Mouse (Mus musculus) intestine, embryonic 15.5 days (tissue): ENCODE data around the gene Eps8l1. TPM values are rescaled to one million over a fixed set of nuclear protein-coding genes. Genes with fewer than 3 reads are reported as not detected.
A peak's percentile ranks its signal among the peaks of the same experiment; 100 is the strongest.

Experiments used
- ATAC-seq: fragments of 200-750 bp; cut with Nextera tagmentation; 2 replicates; pipeline ENCODE4 v1.8.0; 2017; ENCODE audit warnings: moderate TSS enrichment, moderate library complexity
- H3K27ac ChIP-seq: fragments of 300-500 bp; sonication (generic); 2 replicates; pipeline ENCODE4 v1.5.1; 2015; ENCODE audit warnings: mild to moderate bottlenecking, inconsistent platforms
- H3K27me3 ChIP-seq: fragments of 300-500 bp; sonication (generic); replicated peaks from 2 replicates; pipeline ENCODE4 v1.6.1; 2015; ENCODE audit warnings: inconsistent platforms
- H3K36me3 ChIP-seq: fragments of 300-500 bp; sonication (generic); 2 replicates; pipeline ENCODE4 v1.6.1; 2015; ENCODE audit warnings: inconsistent platforms
- H3K4me1 ChIP-seq: fragments of 300-500 bp; sonication (generic); replicated peaks from 2 replicates; pipeline ENCODE4 v1.6.1; 2015; ENCODE audit warnings: inconsistent platforms
- H3K4me2 ChIP-seq: fragments of 300-500 bp; sonication (generic); replicated peaks from 2 replicates; pipeline ENCODE4 v1.6.1; 2015; ENCODE audit warnings: mild to moderate bottlenecking, inconsistent platforms
- H3K4me3 ChIP-seq: fragments of 300-500 bp; sonication (generic); replicated peaks from 2 replicates; pipeline ENCODE4 v1.5.1; 2015; ENCODE audit warnings: inconsistent platforms
- H3K9ac ChIP-seq: fragments of 300-500 bp; sonication (generic); 2 replicates; pipeline ENCODE4 v1.6.1; 2015; ENCODE audit warnings: inconsistent platforms
- H3K9me3 ChIP-seq: fragments of 300-500 bp; sonication (generic); 2 replicates; pipeline ENCODE4 v1.6.1; 2016; ENCODE audit warnings: inconsistent platforms
- WGBS: fragments of 180-500 bp; shearing (Covaris S2); methylation state at CpG from one replicate; pipeline ENCODE4 v1.1.7; 2015; 5-methylcytosine and 5-hydroxymethylcytosine counted together
- polyA plus RNA-seq: library from polyadenylated mRNA; unstranded; fragments of >200 nt; fragmentation: Nextera tagmentation; extraction: Ambion mirVana; gene quantifications from 2 replicates; pipeline ENCODE4 v1.2.1, GENCODE M21; 2015

Gene Eps8l1
- polyA plus RNA-seq, 1 experiment from 2014 or later, result 3.4 TPM

GRCm38 (mm10) chr7:4447138-4447537, 13.3 kb upstream of the Eps8l1 start:
- H3K4me3 ChIP-seq, result no peak overlapping the region
- no peaks in the 10 kb centered on the region for H3K9me3 ChIP-seq
- 3% methylated on average over 1 of the region's 1 CpGs for WGBS
- ATAC-seq, result no peak
- no peak overlapping the region for H3K4me2 ChIP-seq
- H3K9ac ChIP-seq, result no peak overlapping the region
- no peaks in the 10 kb centered on the region for H3K27me3 ChIP-seq
- H3K36me3 ChIP-seq, result peaks cover 22% of the 10 kb centered on the region
- H3K4me1 ChIP-seq, result peaks cover 8% of the 10 kb centered on the region; the same call in 1 of the 2 replicates
- H3K27ac ChIP-seq, result no peak overlapping the region

DNA sequence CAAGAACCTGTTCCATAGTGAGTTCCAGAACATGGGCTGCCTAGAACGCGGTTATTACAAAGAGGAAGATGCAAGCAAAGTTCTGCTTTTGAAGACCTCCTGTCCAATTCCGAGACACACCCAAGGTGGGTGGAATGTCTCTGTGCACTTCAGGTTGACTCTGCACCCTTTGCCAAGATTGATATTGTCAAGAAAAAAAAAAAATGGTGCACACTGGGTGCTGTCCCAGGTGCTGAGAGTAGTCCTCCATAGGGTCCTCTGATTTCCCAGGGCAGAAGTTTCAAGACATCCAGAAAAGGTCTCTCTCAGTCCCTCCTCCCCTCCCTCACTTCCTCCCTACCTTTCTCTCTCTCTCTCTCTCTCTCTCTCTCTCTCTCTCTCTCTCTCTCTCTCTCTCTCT, 12.0 kb upstream of the Eps8l1 start:
- Histone ChIP-seq H3K4me2 (no peak overlapping the region), H3K27me3 (no peaks in the 10 kb centered on the region), H3K4me3 (no peak overlapping the region), H3K9ac (no peak overlapping the region), H3K27ac (no peak overlapping the region), H3K4me1 (peaks cover 8% of the 10 kb centered on the region; the same call in 1 of the 2 replicates), H3K9me3 (no peaks in the 10 kb centered on the region), H3K36me3 (peaks cover 9% of the 10 kb centered on the region; the same call in 1 of the 2 replicates)
- WGBS, result 86% methylated on average over 3 of the region's 3 CpGs
- ATAC-seq, result no peak

DNA sequence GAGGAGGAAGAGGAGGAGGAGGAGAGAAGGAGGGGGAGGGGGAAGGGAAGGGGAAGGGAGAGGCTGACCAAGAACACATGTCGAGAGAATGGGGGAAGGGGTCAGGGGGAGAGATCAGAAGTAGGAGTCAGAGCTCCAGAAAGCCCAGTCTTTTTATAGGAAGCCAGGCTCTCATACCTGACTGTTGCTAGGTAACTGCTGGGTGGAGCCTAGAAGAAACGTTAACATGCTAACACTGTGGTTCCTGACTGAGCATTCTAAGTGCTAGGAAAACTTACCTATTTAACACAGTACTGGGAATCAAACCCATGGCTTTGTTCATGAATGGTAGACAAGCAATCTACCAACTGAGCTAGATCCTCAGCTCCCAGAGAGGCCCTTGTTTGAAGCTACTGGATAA, 11.3 kb upstream of the Eps8l1 start:
- H3K27ac ChIP-seq, result no peak overlapping the region
- H3K4me1 ChIP-seq, result peaks cover 7% of the 10 kb centered on the region; the same call in 1 of the 2 replicates
- no peak overlapping the region for H3K4me3 ChIP-seq
- no peaks in the 10 kb centered on the region for H3K9me3 ChIP-seq
- H3K36me3 ChIP-seq, result peaks cover 1% of the 10 kb centered on the region; the same call in 1 of the 2 replicates
- H3K4me2 ChIP-seq, result no peak overlapping the region
- ATAC-seq, result no peak
- H3K9ac ChIP-seq, result no peak overlapping the region
- no peaks in the 10 kb centered on the region for H3K27me3 ChIP-seq
- WGBS, result 3% methylated on average over 2 of the region's 2 CpGs

- H3K27ac ChIP-seq, result peak overlapping the region; percentile 51
- H3K4me2 ChIP-seq, result no peak overlapping the region
- H3K9me3 ChIP-seq, result no peaks in the 10 kb centered on the region
- no peak overlapping the region for H3K9ac ChIP-seq
- no peaks in the 10 kb centered on the region for H3K27me3 ChIP-seq
- WGBS, result 23% methylated on average over 4 of the region's 4 CpGs
- no peaks in the 10 kb centered on the region for H3K36me3 ChIP-seq
- peak; percentile 91 for ATAC-seq
- no peaks in the 10 kb centered on the region for H3K4me1 ChIP-seq
- H3K4me3 ChIP-seq, result no peak overlapping the region
These were observed 7.8 kb upstream of the Eps8l1 start for GRCm38 (mm10) chr7:4452644-4453043.

- Histone ChIP-seq H3K27ac (no peak overlapping the region), H3K4me3 (no peak overlapping the region), H3K9ac (no peak overlapping the region)
These were observed 3.8 kb downstream of the Eps8l1 start for GRCm38 (mm10) chr7:4464194-4464824.

DNA sequence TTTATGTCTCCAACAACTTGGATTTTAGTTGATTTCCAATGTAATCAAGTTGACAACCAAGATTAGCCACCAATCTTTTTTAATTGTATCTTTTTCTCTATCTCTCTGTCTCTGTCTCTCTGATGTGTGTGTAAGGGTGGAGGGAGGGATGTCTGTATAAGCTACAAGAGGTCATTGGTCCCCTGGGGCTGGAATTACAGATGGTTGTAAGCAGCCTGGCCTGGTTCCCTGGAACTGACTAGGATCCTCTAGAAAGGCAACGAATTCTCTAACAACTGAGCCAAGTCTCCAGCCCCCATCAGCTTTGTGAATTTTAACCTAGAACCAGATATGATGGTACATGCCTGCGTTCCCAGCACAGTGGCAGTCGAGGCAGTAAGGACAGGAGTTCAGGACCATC, 7.3 kb downstream of the Eps8l1 start:
- peaks cover 14% of the 10 kb centered on the region; the same call in 1 of the 2 replicates for H3K27me3 ChIP-seq
- peaks cover 12% of the 10 kb centered on the region for H3K4me1 ChIP-seq
- no peak overlapping the region for H3K27ac ChIP-seq
- ATAC-seq, result no peak
- H3K9ac ChIP-seq, result no peak overlapping the region
- no peak overlapping the region for H3K4me2 ChIP-seq
- no peaks in the 10 kb centered on the region for H3K9me3 ChIP-seq
- WGBS, result 79% methylated on average over 3 of the region's 3 CpGs
- no peak overlapping the region for H3K4me3 ChIP-seq
- no peaks in the 10 kb centered on the region for H3K36me3 ChIP-seq

More at GRCm38 (mm10) chr7:4464194-4464824, 3.8 kb downstream of the Eps8l1 start:
- 9% methylated on average over 12 of the region's 12 CpGs for WGBS
- Histone ChIP-seq H3K4me1 (peaks cover 8% of the 10 kb centered on the region; the same call in 1 of the 2 replicates), H3K4me2 (peak overlapping the region; percentile 34), H3K27me3 (no peaks in the 10 kb centered on the region), H3K36me3 (no peaks in the 10 kb centered on the region), H3K9me3 (no peaks in the 10 kb centered on the region)
- peak; percentile 92 for ATAC-seq

DNA sequence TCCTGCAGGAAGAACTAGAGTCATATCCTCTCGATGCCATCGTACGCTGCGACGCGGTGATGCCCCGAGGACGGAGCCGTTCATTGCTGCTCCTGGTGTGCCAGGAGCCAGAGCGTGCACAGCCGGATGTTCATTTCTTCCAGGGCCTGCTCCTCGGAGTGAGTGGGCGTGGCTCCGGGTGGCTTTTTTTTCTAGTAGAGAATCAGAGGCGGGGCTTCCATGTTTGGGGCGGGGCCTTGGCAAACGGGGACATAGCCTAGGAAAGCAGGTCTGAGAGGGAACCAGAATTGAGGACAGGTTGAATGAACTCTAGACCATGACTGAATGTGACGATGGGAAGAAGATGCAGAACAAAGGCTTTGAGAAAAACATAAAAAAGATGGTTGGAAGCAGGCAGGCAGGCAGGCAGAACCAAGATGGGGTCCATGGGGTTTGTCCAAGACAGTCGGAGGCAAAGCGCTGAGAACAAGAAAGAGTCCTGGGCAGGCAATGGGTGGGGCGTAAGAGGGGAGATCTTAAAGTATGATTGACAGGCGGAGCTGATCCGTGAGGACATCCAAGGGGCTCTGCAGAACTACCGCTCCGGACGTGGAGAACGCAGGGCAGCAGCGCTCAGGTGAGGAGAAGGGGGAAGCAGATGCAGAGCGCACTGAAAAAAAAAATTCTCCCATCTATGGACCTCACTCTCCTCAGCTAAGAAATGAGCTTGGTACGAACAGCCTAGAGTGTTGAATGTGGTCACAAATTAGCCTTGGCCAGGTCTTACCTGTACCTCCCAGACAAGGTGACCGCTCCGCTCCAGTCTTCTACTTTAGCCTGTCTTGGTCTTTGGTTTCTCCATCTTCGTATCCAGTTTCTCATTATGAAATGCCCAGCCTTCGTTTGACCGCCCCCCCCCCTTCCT, 10.1 kb downstream of the Eps8l1 start:
- 4% methylated on average over 35 of the region's 35 CpGs for WGBS
- peaks cover 29% of the 10 kb centered on the region for H3K27me3 ChIP-seq
- peak; percentile 80 for ATAC-seq
- no peaks in the 10 kb centered on the region for H3K36me3 ChIP-seq
- peak overlapping the region; percentile 37 for H3K4me3 ChIP-seq
- no peaks in the 10 kb centered on the region for H3K9me3 ChIP-seq
- H3K27ac ChIP-seq, result no peak overlapping the region
- peak overlapping the region; percentile 87 for H3K4me2 ChIP-seq
- peak overlapping the region; percentile 33; the same call in 1 of the 2 replicates for H3K9ac ChIP-seq
- H3K4me1 ChIP-seq, result peaks cover 11% of the 10 kb centered on the region; the same call in 1 of the 2 replicates

DNA sequence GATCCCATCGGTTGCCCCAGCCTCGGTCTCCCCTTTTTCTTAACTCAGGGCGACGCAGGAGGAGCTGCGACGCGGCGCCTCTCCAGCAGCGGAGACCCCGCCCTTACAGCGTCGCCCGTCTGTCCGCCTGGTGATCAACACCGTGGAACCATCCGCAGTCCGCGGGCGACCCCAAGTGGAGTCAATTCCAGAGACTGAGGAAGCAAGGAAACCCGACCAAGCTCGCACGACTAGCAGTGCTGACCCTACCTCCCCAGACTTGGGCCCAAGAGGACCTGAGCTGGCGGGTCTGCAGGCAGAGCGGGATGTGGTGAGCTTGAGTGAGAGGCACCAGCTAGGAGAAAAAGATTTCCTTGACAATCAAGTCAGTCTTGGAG, 10.7 kb downstream of the Eps8l1 start:
- Histone ChIP-seq H3K9ac (0 out of 2 replicates have a peak overlapping the region, but pooled peaks have one; percentile 33), H3K9me3 (no peaks in the 10 kb centered on the region), H3K4me2 (peak overlapping the region; percentile 87), H3K36me3 (no peaks in the 10 kb centered on the region), H3K4me3 (peak overlapping the region; percentile 37), H3K27ac (no peak overlapping the region), H3K4me1 (peaks cover 11% of the 10 kb centered on the region; the same call in 1 of the 2 replicates), H3K27me3 (peaks cover 29% of the 10 kb centered on the region)
- peak; percentile 84 for ATAC-seq
- under 1% methylated on average over 24 of the region's 24 CpGs for WGBS

- WGBS, result 11% methylated on average over 19 of the region's 19 CpGs
- peaks cover 29% of the 10 kb centered on the region for H3K27me3 ChIP-seq
- no peaks in the 10 kb centered on the region for H3K9me3 ChIP-seq
- no peaks in the 10 kb centered on the region for H3K36me3 ChIP-seq
- peaks cover 22% of the 10 kb centered on the region for H3K4me1 ChIP-seq
- ATAC-seq, result no peak
- no peak overlapping the region for H3K9ac ChIP-seq
- no peak overlapping the region for H3K4me2 ChIP-seq
- no peak overlapping the region for H3K27ac ChIP-seq
- H3K4me3 ChIP-seq, result no peak overlapping the region
These were observed 13.5 kb downstream of the Eps8l1 start for GRCm38 (mm10) chr7:4473940-4474339.

DNA sequence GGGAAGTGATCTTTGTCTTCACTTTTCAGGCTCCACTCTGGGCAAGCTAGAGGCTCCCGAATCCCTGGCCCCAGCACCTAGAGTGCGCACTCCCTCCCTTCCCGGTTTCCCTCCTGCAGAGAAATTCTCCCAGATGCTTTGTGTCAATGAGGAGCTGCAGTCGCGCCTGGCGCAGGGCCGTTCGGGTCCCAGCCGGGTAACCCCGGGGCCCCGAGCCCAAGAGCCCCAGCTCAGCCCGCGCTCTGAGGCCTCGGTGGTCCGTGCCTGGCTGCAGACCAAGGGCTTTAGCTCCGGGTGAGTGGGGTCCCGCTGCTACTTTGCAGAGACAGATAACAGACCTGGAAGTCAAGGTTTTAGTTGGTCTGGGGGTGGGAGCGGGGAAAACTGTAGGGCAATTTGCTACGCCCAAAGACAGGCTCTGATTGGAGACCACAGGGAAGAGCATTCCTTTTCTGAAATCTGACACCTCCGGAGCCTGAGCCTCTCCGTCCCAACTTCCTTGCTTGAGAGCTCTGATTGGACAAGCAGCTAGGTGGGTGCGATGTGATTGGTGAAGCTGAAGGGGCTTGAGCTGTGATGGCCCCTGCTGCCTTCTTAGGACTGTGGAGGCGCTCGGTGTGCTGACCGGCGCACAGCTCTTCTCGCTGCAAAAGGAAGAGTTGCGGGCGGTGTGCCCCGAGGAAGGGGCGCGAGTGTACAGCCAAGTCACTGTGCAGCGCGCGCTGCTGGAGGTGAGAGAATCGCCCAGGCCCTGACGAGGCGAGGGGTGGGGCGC, 17.7 kb downstream of the Eps8l1 start:
- Histone ChIP-seq H3K36me3 (peaks cover 11% of the 10 kb centered on the region), H3K4me1 (peaks cover 23% of the 10 kb centered on the region), H3K9ac (peak overlapping the region; percentile 53), H3K4me2 (peak overlapping the region; percentile 87), H3K27me3 (peaks cover 11% of the 10 kb centered on the region), H3K27ac (peak overlapping the region; percentile 95), H3K9me3 (no peaks in the 10 kb centered on the region), H3K4me3 (peak overlapping the region; percentile 47)
- ATAC-seq, result peak; percentile 96
- WGBS, result under 1% methylated on average over 39 of the region's 39 CpGs

GRCm38 (mm10) chr7:4478796-4479291, 18.4 kb downstream of the Eps8l1 start:
- peak overlapping the region; percentile 53 for H3K9ac ChIP-seq
- H3K36me3 ChIP-seq, result peaks cover 16% of the 10 kb centered on the region
- H3K4me1 ChIP-seq, result peaks cover 22% of the 10 kb centered on the region
- peak overlapping the region; percentile 87 for H3K4me2 ChIP-seq
- H3K9me3 ChIP-seq, result no peaks in the 10 kb centered on the region
- H3K4me3 ChIP-seq, result peak overlapping the region; percentile 47
- peaks cover 7% of the 10 kb centered on the region for H3K27me3 ChIP-seq
- whole genome bisulfite sequencing, result 4% methylated on average over 16 of the region's 16 CpGs
- ATAC-seq, result peak; percentile 5; the same call in 1 of the 2 replicates
- peak overlapping the region; percentile 86 for H3K27ac ChIP-seq
